Mouse (Mus musculus) right cerebral cortex, adult 18-20 months (tissue): Measurements from ENCODE around the gene Bmp8b.
A peak's percentile ranks its signal among the peaks of the same experiment; 100 is the strongest.
"Not testable (repeated sequence)": the region's sequence is repeated elsewhere in the genome, so short reads cannot be mapped to it uniquely, and the experiment has no call there.

Source experiments
- DNase-seq: peaks from one replicate; pipeline ENCODE4 v3.0.0; 2022; ENCODE audit warnings: mixed read lengths

Gene Bmp8b

GRCm38 (mm10) chr4:123104651-123105450, at the start of gene Bmp8b:
TSS of gene Bmp8b (plus strand) at chr4:123105165.
- DNase-seq: no peak

- no peak for DNase-seq
Measured at GRCm38 (mm10) chr4:123056560-123057109, 48.3 kb upstream of the Bmp8b start.

GRCm38 (mm10) chr4:123057957-123058356, 47.0 kb upstream of the Bmp8b start:
- no peak for DNase-seq

GRCm38 (mm10) chr4:123061744-123062143, 43.2 kb upstream of the Bmp8b start:
- no peak for DNase-seq

GRCm38 (mm10) chr4:123068646-123069045, 36.3 kb upstream of the Bmp8b start:
- no peak for DNase-seq

GRCm38 (mm10) chr4:123071266-123071966, 33.5 kb upstream of the Bmp8b start:
- DNase-seq: peak; percentile 31

GRCm38 (mm10) chr4:123076928-123077327, 28.0 kb upstream of the Bmp8b start:
- no peak for DNase-seq

- no peak for DNase-seq
Measured at GRCm38 (mm10) chr4:123078231-123078630, 26.7 kb upstream of the Bmp8b start.

- DNase-seq: peak; percentile 43
Measured at GRCm38 (mm10) chr4:123080791-123081190, 24.2 kb upstream of the Bmp8b start.

GRCm38 (mm10) chr4:123082283-123083163, 22.4 kb upstream of the Bmp8b start:
- peak; percentile 62 for DNase-seq

GRCm38 (mm10) chr4:123083323-123083902, 21.6 kb upstream of the Bmp8b start:
- no peak for DNase-seq

GRCm38 (mm10) chr4:123085290-123085689, 19.7 kb upstream of the Bmp8b start:
- DNase-seq: no peak

- no peak for DNase-seq
Measured at GRCm38 (mm10) chr4:123086381-123086780, 18.6 kb upstream of the Bmp8b start.

- no peak for DNase-seq
Measured at GRCm38 (mm10) chr4:123092621-123093020, 12.3 kb upstream of the Bmp8b start.

- DNase-seq: no peak
Measured at GRCm38 (mm10) chr4:123093064-123093776, 11.7 kb upstream of the Bmp8b start.

GRCm38 (mm10) chr4:123093869-123094268, 11.1 kb upstream of the Bmp8b start:
- DNase-seq: no peak

GRCm38 (mm10) chr4:123105451-123105790, 456 bp downstream of the Bmp8b start:
- no peak for DNase-seq

GRCm38 (mm10) chr4:123105929-123106328, 964 bp downstream of the Bmp8b start:
- DNase-seq: not testable (repeated sequence)

- no peak for DNase-seq
Measured at GRCm38 (mm10) chr4:123106864-123107263, 1.9 kb downstream of the Bmp8b start.

- no peak for DNase-seq
Measured at GRCm38 (mm10) chr4:123108056-123108455, 3.1 kb downstream of the Bmp8b start.

- DNase-seq: peak; percentile 35
Measured at GRCm38 (mm10) chr4:123110751-123111150, 5.8 kb downstream of the Bmp8b start.
